Mouse (Mus musculus) testis, adult 2 months (tissue): ENCODE measurements at regions not wholly inside any gene's neighbourhood (a gene's known extent, or its start where the extent isn't known, plus 50 kb on each side); places are given as distances from the start of the nearest gene placed in this dataset.

Experiments used
- CTCF ChIP-seq: fragments of 200-500 bp; IDR thresholded peaks from 2 replicates; pipeline ENCODE4 v1.5.1; 2012; ENCODE audit warnings: low read depth, mild to moderate bottlenecking, inconsistent platforms, low read length, moderate library complexity; ENCODE audit not compliant: control insufficient read depth, insufficient read depth, insufficient replicate concordance
- POLR2A ChIP-seq: fragments of 200-500 bp; IDR thresholded peaks from 2 replicates; pipeline ENCODE4 v1.6.1; 2012; ENCODE audit warnings: low read depth, mild to moderate bottlenecking, inconsistent platforms, low read length, moderate library complexity; ENCODE audit not compliant: control insufficient read depth

GRCm38 (mm10) chr11:40394864-40395266 lies 300.1 kb downstream of the Mat2b start:
- no peak for TF ChIP-seq POLR2A
- no peak for TF ChIP-seq CTCF
